Mouse (Mus musculus): ENCODE data around the gene Serpina3c. TPM values are rescaled to one million over a fixed set of nuclear protein-coding genes. Genes with fewer than 3 reads are reported as not detected.

Serpina3c gene
- total RNA-seq (2023), result not detected

GRCm38 (mm10) chr12:104153656-104154055, at the start of gene Serpina3c:
Serpina3c (minus strand) TSS chr12:104153870.

GRCm38 (mm10) chr12:104127696-104128095, 26.0 kb downstream of the Serpina3c start, which contains the start of gene Serpina3b:
Serpina3b (plus strand) TSS chr12:104127996.

GRCm38 (mm10) chr12:104112333-104112732, 41.3 kb downstream of the Serpina3c start, which contains the start of gene Serpina3a:
Serpina3a (plus strand) TSS chr12:104112724.

GRCm38 (mm10) chr12:104100768-104101167, 52.9 kb downstream of the Serpina3c start, which contains the start of gene Serpina5:
Serpina5 (plus strand) TSS chr12:104101113.

Other genes starting within 250 kb of the Serpina3c start
- under 1 TPM in 1 of 2 experiments, not detected in 1; 0.70 TPM for gene Serpina1c, start 249.0 kb downstream of the Serpina3c start, total RNA-seq (2023)
- not detected for gene Serpina1e, start 194.9 kb downstream of the Serpina3c start, total RNA-seq (2023)
- not detected for gene Serpina11, start 163.9 kb downstream of the Serpina3c start, total RNA-seq (2023)
- gene Serpina9, start 140.1 kb downstream of the Serpina3c start, total RNA-seq (2023), result not detected
- gene Serpina12, start 109.4 kb downstream of the Serpina3c start, total RNA-seq (2023), result not detected
- not detected for gene Serpina5, start 52.8 kb downstream of the Serpina3c start, total RNA-seq (2023)
- not detected for gene Serpina3a, start 41.1 kb downstream of the Serpina3c start, total RNA-seq (2023)
- not detected for gene Serpina3b, start 25.9 kb downstream of the Serpina3c start, total RNA-seq (2023)
- 1 to 10 TPM; 4.9 to 6.2 TPM for gene Serpina3f, start 60.7 kb upstream of the Serpina3c start, total RNA-seq (2023)
- 10 to 100 TPM; 72.3 to 80.9 TPM for gene Serpina3g, start 82.4 kb upstream of the Serpina3c start, total RNA-seq (2023)
- 1 to 10 TPM in 1 of 2 experiments, not detected in 1; 1.4 TPM for gene Serpina3i, start 109.3 kb upstream of the Serpina3c start, total RNA-seq (2023)
- not detected for gene Serpina3j, start 160.7 kb upstream of the Serpina3c start, total RNA-seq (2023)
- gene Serpina3k, start 184.6 kb upstream of the Serpina3c start, total RNA-seq (2023), result not detected
- not detected for gene Serpina3m, start 184.6 kb upstream of the Serpina3c start, total RNA-seq (2023)